13 mouse cellular contexts compared by ENCODE assay signal in genomic region chr16:30490791-30491190, GRCm38 (mm10).
"Had no signal": no experiment of that assay in that cellular context is flagged by ENCODE, and none has a peak within 500 bp of the region (broad histone marks: within the 10 kb centered on the region; RNA-seq: fewer than 3 reads in every experiment).

No protein-coding gene starts in this region.

- H3K9me3 ChIP-seq: limb, embryonic 15.5 days; liver, embryonic 13.5 days; lung, embryonic 15.5 days; midbrain, embryonic 13.5 days; neural tube, embryonic 15.5 days had no signal

- H3K4me3 ChIP-seq: limb, embryonic 15.5 days; liver, embryonic 13.5 days; lung, embryonic 15.5 days; midbrain, embryonic 13.5 days; neural tube, embryonic 15.5 days had no signal

- ATAC-seq: liver, postnatal 0 days; midbrain, embryonic 13.5 days had no signal

- DNase-seq: layer of hippocampus, adult 9-11 months; layer of hippocampus, postnatal 36 days; liver, embryonic 13.5 days; liver, postnatal 0 days; lung, postnatal 36 days; right cerebral cortex, postnatal 4 days; spleen, adult 18-20 months; thymus, adult 2 months; thymus, postnatal 25 days had no signal

- H3K9ac ChIP-seq: limb, embryonic 15.5 days; liver, embryonic 13.5 days; liver, postnatal 0 days; lung, embryonic 15.5 days; midbrain, embryonic 13.5 days; neural tube, embryonic 15.5 days had no signal

- H3K27ac ChIP-seq: limb, embryonic 15.5 days; liver, embryonic 13.5 days; lung, embryonic 15.5 days; midbrain, embryonic 13.5 days; neural tube, embryonic 15.5 days had no signal

- H3K36me3 ChIP-seq: limb, embryonic 15.5 days; liver, embryonic 13.5 days; lung, embryonic 15.5 days; midbrain, embryonic 13.5 days; neural tube, embryonic 15.5 days had no signal

- H3K27me3 ChIP-seq: limb, embryonic 15.5 days; midbrain, embryonic 13.5 days; neural tube, embryonic 15.5 days had no signal

- H3K4me2 ChIP-seq: limb, embryonic 15.5 days; liver, embryonic 13.5 days; lung, embryonic 15.5 days; midbrain, embryonic 13.5 days; neural tube, embryonic 15.5 days had no signal

- H3K4me1 ChIP-seq: limb, embryonic 15.5 days; liver, embryonic 13.5 days; midbrain, embryonic 13.5 days; neural tube, embryonic 15.5 days had no signal
